Mouse (Mus musculus): ENCODE data around the gene Ppm1l.

Gene Ppm1l

GRCm38 (mm10) chr3:69333819-69334218, 17.2 kb downstream of the Ppm1l start:
- no peak for DNase-seq (ENCODE audit: low spot score in 2 of 2)

- DNase-seq (ENCODE audit: low spot score in 2 of 2) = no peak
Observed at GRCm38 (mm10) chr3:69340486-69340885, 23.8 kb downstream of the Ppm1l start.

GRCm38 (mm10) chr3:69340971-69341370, 24.3 kb downstream of the Ppm1l start:
- no peak for DNase-seq (ENCODE audit: low spot score in 2 of 2)

GRCm38 (mm10) chr3:69341514-69341913, 24.9 kb downstream of the Ppm1l start:
- no peak for DNase-seq (ENCODE audit: low spot score in 2 of 2)

GRCm38 (mm10) chr3:69342247-69342921, 25.7 kb downstream of the Ppm1l start:
- DNase-seq (ENCODE audit: low spot score in 2 of 2) = no peak

- no peak for DNase-seq (ENCODE audit: low spot score in 2 of 2)
Observed at GRCm38 (mm10) chr3:69343124-69343523, 26.5 kb downstream of the Ppm1l start.

- no peak for DNase-seq (ENCODE audit: low spot score in 2 of 2)
Observed at GRCm38 (mm10) chr3:69346514-69346913, 29.9 kb downstream of the Ppm1l start.

- DNase-seq (ENCODE audit: low spot score in 2 of 2) = no peak
Observed at GRCm38 (mm10) chr3:69348197-69348920, 31.7 kb downstream of the Ppm1l start.

- no peak for DNase-seq (ENCODE audit: low spot score in 2 of 2)
Observed at GRCm38 (mm10) chr3:69348921-69349237, 32.2 kb downstream of the Ppm1l start.

GRCm38 (mm10) chr3:69349973-69350372, 33.3 kb downstream of the Ppm1l start:
- no peak for DNase-seq (ENCODE audit: low spot score in 2 of 2)

- DNase-seq (ENCODE audit: low spot score in 2 of 2) = no peak
Observed at GRCm38 (mm10) chr3:69352194-69352593, 35.5 kb downstream of the Ppm1l start.

GRCm38 (mm10) chr3:69354681-69355080, 38.0 kb downstream of the Ppm1l start:
- DNase-seq (ENCODE audit: low spot score in 2 of 2) = no peak

GRCm38 (mm10) chr3:69356078-69356665, 39.5 kb downstream of the Ppm1l start:
- DNase-seq (ENCODE audit: low spot score in 2 of 2) = no peak

GRCm38 (mm10) chr3:69356781-69357180, 40.1 kb downstream of the Ppm1l start:
- DNase-seq (ENCODE audit: low spot score in 2 of 2) = no peak

GRCm38 (mm10) chr3:69357897-69358619, 41.4 kb downstream of the Ppm1l start:
- no peak for DNase-seq (ENCODE audit: low spot score in 2 of 2)

- no peak for DNase-seq (ENCODE audit: low spot score in 2 of 2)
Observed at GRCm38 (mm10) chr3:69358620-69358964, 41.9 kb downstream of the Ppm1l start.

- no peak for DNase-seq (ENCODE audit: low spot score in 2 of 2)
Observed at GRCm38 (mm10) chr3:69360263-69360895, 43.7 kb downstream of the Ppm1l start.

GRCm38 (mm10) chr3:69361487-69362349, 45.1 kb downstream of the Ppm1l start:
- DNase-seq (ENCODE audit: low spot score in 2 of 2) = no peak

- DNase-seq (ENCODE audit: low spot score in 2 of 2) = no peak
Observed at GRCm38 (mm10) chr3:69362350-69362790, 45.7 kb downstream of the Ppm1l start.

GRCm38 (mm10) chr3:69362906-69363305, 46.2 kb downstream of the Ppm1l start:
- DNase-seq (ENCODE audit: low spot score in 2 of 2) = no peak

GRCm38 (mm10) chr3:69364151-69364550, 47.5 kb downstream of the Ppm1l start:
- no peak for DNase-seq (ENCODE audit: low spot score in 2 of 2)

Measured in left cerebral cortex, adult 9 months (tissue).